Comparison of ENCODE assay signal across 27 mouse cellular contexts in the genomic region with DNA sequence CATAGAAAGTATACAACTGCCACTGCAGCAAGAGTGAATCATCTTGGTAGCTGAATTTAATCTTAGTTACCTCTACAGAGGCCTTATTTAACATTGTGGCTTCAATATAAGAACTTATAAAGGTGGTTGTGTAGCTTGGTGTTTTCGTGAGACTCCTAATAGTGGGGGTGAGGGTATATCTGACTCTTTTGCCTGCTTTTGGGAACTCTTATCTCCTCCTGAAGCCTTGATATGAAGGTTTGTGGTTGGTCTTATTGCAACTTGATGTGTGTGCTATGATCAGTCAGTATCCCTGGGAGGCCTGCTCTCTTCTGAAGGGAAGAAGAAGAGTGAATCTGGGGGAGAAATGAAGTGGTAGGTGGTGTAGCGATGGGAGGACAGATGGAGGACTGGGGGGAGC.
"Had no signal": no experiment of that assay in that cellular context is flagged by ENCODE, and none has a peak within 500 bp of the region (broad histone marks: within the 10 kb centered on the region; RNA-seq: fewer than 3 reads in every experiment).

No protein-coding gene starts in this region.

- H3K4me2 ChIP-seq: embryonic facial prominence, embryonic 12.5 days; embryonic facial prominence, embryonic 13.5 days; embryonic facial prominence, embryonic 15.5 days; forebrain, embryonic 12.5 days; forebrain, embryonic 13.5 days; forebrain, embryonic 15.5 days had no signal

- H3K27ac ChIP-seq: embryonic facial prominence, embryonic 10.5 days; embryonic facial prominence, embryonic 12.5 days; embryonic facial prominence, embryonic 13.5 days; embryonic facial prominence, embryonic 15.5 days; forebrain, embryonic 10.5 days; forebrain, embryonic 12.5 days; forebrain, embryonic 13.5 days; forebrain, embryonic 15.5 days; gastrocnemius, adult 2 months; heart, adult 2 months had no signal

- ATAC-seq: forebrain, embryonic 13.5 days; forebrain, embryonic 14.5 days; forebrain, embryonic 15.5 days; forebrain, embryonic 16.5 days; forebrain, postnatal 0 days had no signal

- H3K9ac ChIP-seq: embryonic facial prominence, embryonic 12.5 days; embryonic facial prominence, embryonic 13.5 days; embryonic facial prominence, embryonic 15.5 days; forebrain, embryonic 12.5 days; forebrain, embryonic 13.5 days; forebrain, embryonic 15.5 days; forebrain, postnatal 0 days had no signal

- H3K36me3 ChIP-seq: embryonic facial prominence, embryonic 10.5 days; embryonic facial prominence, embryonic 12.5 days; embryonic facial prominence, embryonic 13.5 days; embryonic facial prominence, embryonic 15.5 days; forebrain, embryonic 10.5 days; forebrain, embryonic 12.5 days; forebrain, embryonic 15.5 days had no signal

- H3K9me3 ChIP-seq: embryonic facial prominence, embryonic 10.5 days; embryonic facial prominence, embryonic 12.5 days; embryonic facial prominence, embryonic 13.5 days; embryonic facial prominence, embryonic 15.5 days; forebrain, embryonic 10.5 days; forebrain, embryonic 12.5 days; forebrain, embryonic 13.5 days; forebrain, embryonic 15.5 days had no signal

- DNase-seq: cerebellum, adult 8-10 months; cerebellum, adult 9-10 months; cerebellum, adult 9-11 months; cerebellum, postnatal 10 days; cerebellum, postnatal 14 days; cerebellum, postnatal 25 days; cerebellum, postnatal 36 days; embryo, embryonic 11 days; forebrain, postnatal 0 days; gastrocnemius, adult 2 months; gastrocnemius, postnatal 10 days; gastrocnemius, postnatal 14 days; gastrocnemius, postnatal 25 days; gastrocnemius, postnatal 36 days; heart, adult 18-20 months; heart, adult 2 months had no signal

- H3K27me3 ChIP-seq: embryonic facial prominence, embryonic 12.5 days; embryonic facial prominence, embryonic 13.5 days; embryonic facial prominence, embryonic 15.5 days; forebrain, embryonic 12.5 days; forebrain, embryonic 15.5 days had no signal

- H3K4me3 ChIP-seq: embryonic facial prominence, embryonic 10.5 days; embryonic facial prominence, embryonic 12.5 days; embryonic facial prominence, embryonic 13.5 days; embryonic facial prominence, embryonic 15.5 days; erythroblast, embryonic 14.5 days; forebrain, embryonic 10.5 days; forebrain, embryonic 12.5 days; forebrain, embryonic 13.5 days; forebrain, embryonic 15.5 days; gastrocnemius, adult 2 months; heart, adult 2 months had no signal
